Mouse (Mus musculus) ES-Bruce4 (cell line): ENCODE data around the gene Kirrel3.

Source experiments
- CTCF ChIP-seq: IDR thresholded peaks from one replicate; pipeline ENCODE4 v1.8.1; 2011; ENCODE audit warnings: low read depth, low read length
- POLR2A ChIP-seq: IDR thresholded peaks from one replicate; pipeline ENCODE4 v1.8.1; 2011; ENCODE audit warnings: low read length; ENCODE audit not compliant: insufficient read depth

DNA sequence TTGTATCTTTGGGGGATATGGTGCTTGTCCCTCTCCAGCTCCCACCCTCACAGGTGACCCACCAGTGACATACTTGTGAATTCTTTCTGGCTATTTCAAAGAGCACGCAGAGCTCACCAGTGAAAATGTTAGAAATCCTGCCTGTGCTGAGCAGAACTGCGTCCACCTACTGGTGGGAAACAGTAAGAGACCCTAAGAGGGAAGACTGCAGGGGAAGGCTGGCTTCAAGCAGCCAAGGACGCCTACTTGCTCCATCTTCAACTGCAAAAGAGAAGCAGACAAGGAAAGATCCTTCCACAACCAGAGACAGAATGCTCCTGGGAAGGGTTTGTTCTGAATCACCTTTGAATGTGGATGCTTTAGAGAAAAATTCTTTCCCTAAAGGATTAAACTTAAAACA is 16.5 kb upstream of the Kirrel3 start:
- no peak for TF ChIP-seq POLR2A
- TF ChIP-seq CTCF, result no peak
